In genomic region chr13:49291398-49291797, GRCm38 (mm10) we compare ENCODE assay signal across 9 mouse cellular contexts. TPM values are rescaled to one million over a fixed set of nuclear protein-coding genes. Genes with fewer than 3 reads are reported as not detected.
DNase-seq lines count a peak whose midpoint lies in the region; ATAC-seq and TF ChIP-seq lines count a peak whose summit lies in the region.
"Had no signal": no experiment of that assay in that cellular context is flagged by ENCODE, and none has a peak within 500 bp of the region (broad histone marks: within the 10 kb centered on the region; RNA-seq: fewer than 3 reads in every experiment).

No protein-coding gene starts in this region.

- no peak for ATAC-seq in activated CD4-positive, CD25-positive, alpha-beta regulatory T cell, adult 4 months

- H3K27ac ChIP-seq in left cerebral cortex, adult 2 months: no peak overlapping the region
- H3K27ac ChIP-seq: lung, embryonic 15.5 days had no signal

- intact Hi-C loops in left cerebral cortex, adult 2 months (cut with DNase I): no loop called here

- no peak overlapping the region for H3K4me3 ChIP-seq in left cerebral cortex, adult 2 months
- H3K4me3 ChIP-seq: lung, embryonic 15.5 days had no signal

- TF ChIP-seq CTCF in left cerebral cortex, adult 2 months (IDR thresholded peaks at IDR 0.05): peak; percentile 61

- no peak for DNase-seq in left cerebral cortex, adult 2 months (ENCODE audit: extremely low spot score in 1 of 2, low spot score in 2 of 2)
- no peak for DNase-seq in left cerebral cortex, adult 11 months (ENCODE audit: low spot score)
- DNase-seq in NIH3T3 (ENCODE audit: low read depth): peak; percentile 25
- DNase-seq in induced T-regulatory cell, adult 2 months (ENCODE audit: low read depth): peak; percentile 77
- DNase-seq in testis, postnatal 10 days (ENCODE audit: low spot score): peak; percentile 64
- no peak for DNase-seq in frontal cortex, adult 2 months (ENCODE audit: extremely low spot score in 1 of 2, low spot score in 1 of 2)
- DNase-seq in adrenal gland, postnatal 10 days: no peak

RNA-seq across cellular contexts. Expression of gene Fgd3, which starts 28.7 kb away (rescaled TPM):
- 1 to 10 TPM; 6.7 to 7.1 TPM for total RNA-seq in left cerebral cortex, adult 2 months (2021)
- polyA plus RNA-seq in activated CD4-positive, CD25-positive, alpha-beta regulatory T cell, adult 4 months (2017; shearing (Covaris generic)): 10 to 100 TPM; 11.5 to 13.7 TPM
- 10.5 and 10.9 TPM in 2 replicates for polyA plus RNA-seq in frontal cortex, adult 2 months (2012; rRNA removed)
- 1 to 10 TPM; 3.7 to 3.8 TPM for total RNA-seq in adrenal gland, postnatal 10 days (2021)

RNA-seq across cellular contexts. Expression of gene Susd3, which starts 42.9 kb away (rescaled TPM):
- total RNA-seq in left cerebral cortex, adult 2 months (2021): 1 to 10 TPM; 1.8 to 2.2 TPM
- polyA plus RNA-seq in activated CD4-positive, CD25-positive, alpha-beta regulatory T cell, adult 4 months (2017; shearing (Covaris generic)): 10 to 100 TPM; 61.0 to 67.4 TPM
- polyA plus RNA-seq in frontal cortex, adult 2 months (2012; rRNA removed): 2.4 and 3.2 TPM in 2 replicates
- total RNA-seq in adrenal gland, postnatal 10 days (2021): 1 to 10 TPM; 1.8 to 1.9 TPM

RNA-seq across cellular contexts. Expression of gene Bicd2, which starts 50.0 kb away (rescaled TPM):
- 10 to 100 TPM; 53.9 to 54.6 TPM for total RNA-seq in left cerebral cortex, adult 2 months (2021)
- polyA plus RNA-seq in activated CD4-positive, CD25-positive, alpha-beta regulatory T cell, adult 4 months (2017; shearing (Covaris generic)): 1 to 10 TPM; 5.8 to 6.2 TPM
- 48.6 and 49.5 TPM in 2 replicates for polyA plus RNA-seq in frontal cortex, adult 2 months (2012; rRNA removed)
- 10 to 100 TPM; 31.0 to 31.6 TPM for total RNA-seq in adrenal gland, postnatal 10 days (2021)

Comparison
In these comparisons a context has a peak if more than half of its experiments do, and no peak if none do; other contexts are left out.
1. DNase-seq: peak in NIH3T3 (single experiment), induced T-regulatory cell, adult 2 months (single experiment) and testis, postnatal 10 days (single experiment); none in left cerebral cortex, adult 2 months (0 of 2), left cerebral cortex, adult 11 months (single experiment), frontal cortex, adult 2 months (0 of 2) and adrenal gland, postnatal 10 days (single experiment).